Mouse (Mus musculus) kidney, postnatal 0 days (tissue): ENCODE data around the gene Commd1. TPM values are rescaled to one million over a fixed set of nuclear protein-coding genes. Genes with fewer than 3 reads are reported as not detected.

Experiments
- ATAC-seq: fragments of 200-750 bp; cut with Nextera tagmentation; replicated peaks from 2 replicates; pipeline ENCODE4 v1.8.0; 2017; ENCODE audit warnings: low read depth, moderate number of reproducible peaks, moderate TSS enrichment, moderate library complexity; ENCODE audit not compliant: low FRiP score
- DNase-seq: peaks from one replicate; pipeline ENCODE4 v3.0.0-alpha.2; 2016; ENCODE audit warnings: low spot score
- H3K27ac ChIP-seq: fragments of 300-500 bp; sonication (generic); 2 replicates; pipeline ENCODE4 v1.5.1; 2014; ENCODE audit warnings: mild to moderate bottlenecking
- H3K27me3 ChIP-seq: fragments of 300-500 bp; sonication (generic); 2 replicates; pipeline ENCODE4 v1.6.1; 2014; ENCODE audit warnings: low read length, mixed read lengths; ENCODE audit not compliant: insufficient read depth
- H3K36me3 ChIP-seq: fragments of 300-500 bp; sonication (generic); 2 replicates; pipeline ENCODE4 v1.6.1; 2014; ENCODE audit warnings: low read length, mixed read lengths; ENCODE audit not compliant: insufficient read depth
- H3K4me1 ChIP-seq: fragments of 300-500 bp; sonication (generic); replicated peaks from 2 replicates; pipeline ENCODE4 v1.6.1; 2014; ENCODE audit warnings: antibody characterized with exemption, low read length, mixed read lengths; ENCODE audit not compliant: insufficient read depth
- H3K4me2 ChIP-seq: fragments of 300-500 bp; sonication (generic); 2 replicates; pipeline ENCODE4 v1.6.1; 2014; ENCODE audit warnings: mild to moderate bottlenecking, low read length, moderate library complexity, mixed read lengths
- H3K4me3 ChIP-seq: fragments of 300-500 bp; sonication (generic); replicated peaks from 2 replicates; pipeline ENCODE4 v1.5.1; 2014; ENCODE audit warnings: low read depth, low read length
- H3K9ac ChIP-seq: fragments of 300-500 bp; sonication (generic); 2 replicates; pipeline ENCODE4 v1.6.1; 2014; ENCODE audit warnings: low read depth, low read length
- H3K9me3 ChIP-seq: fragments of 300-500 bp; sonication (generic); replicated peaks from 2 replicates; pipeline ENCODE4 v1.6.1; 2016; ENCODE audit warnings: low read length, inconsistent platforms, mixed read lengths
- CTCF ChIP-seq: IDR thresholded peaks from 2 replicates; pipeline ENCODE4 v1.5.1; 2016; ENCODE audit warnings: antibody characterized with exemption, low read depth, mild to moderate bottlenecking, moderate library complexity
- WGBS: fragments of 180-500 bp; shearing (Covaris S2); extraction: QIAGEN DNeasy Blood & Tissue Kit; methylation state at CpG from one replicate; pipeline ENCODE4 v1.1.7; 2014; 5-methylcytosine and 5-hydroxymethylcytosine counted together
- polyA plus RNA-seq: library from polyadenylated mRNA; unstranded; fragments of >200 nt; fragmentation: Nextera tagmentation; extraction: Ambion mirVana; gene quantifications from 2 replicates; pipeline ENCODE4 v1.2.1, GENCODE M21; 2015

The Commd1 gene
- 390 and 427 TPM in 2 replicates for polyA plus RNA-seq

- ATAC-seq (peak; percentile 94), DNase-seq (peak; percentile 96)
- H3K27me3 ChIP-seq: no peaks in the 10 kb centered on the region
- peak; percentile 68 for TF ChIP-seq CTCF
- peak within 1 kb of the TSS; percentile 81 for H3K9ac ChIP-seq
- peaks cover 8% of the 10 kb centered on the region; the same call in 1 of the 2 replicates for H3K4me1 ChIP-seq
- peak within 1 kb of the TSS; percentile 72 for H3K4me3 ChIP-seq
- H3K4me2 ChIP-seq: peak within 1 kb of the TSS; percentile 75
- 3% methylated on average over 42 of the region's 42 CpGs for WGBS
- no peaks in the 10 kb centered on the region for H3K36me3 ChIP-seq
- H3K9me3 ChIP-seq: no peaks in the 10 kb centered on the region
- peak within 1 kb of the TSS; percentile 97 for H3K27ac ChIP-seq
Measured at GRCm38 (mm10) chr11:22981984-22982757, at the start of gene Commd1, which contains the start of gene Gm28048. Gene Commd1, minus strand, starts transcription at chr11:22982382. Gene Gm28048, minus strand, starts transcription at chr11:22982090.

- Histone ChIP-seq H3K9ac (no peak overlapping the region), H3K4me1 (no peaks in the 10 kb centered on the region), H3K36me3 (no peaks in the 10 kb centered on the region), H3K4me2 (no peak overlapping the region), H3K9me3 (no peaks in the 10 kb centered on the region), H3K27ac (no peak overlapping the region), H3K4me3 (no peak overlapping the region), H3K27me3 (no peaks in the 10 kb centered on the region)
- TF ChIP-seq CTCF: no peak
- DNase-seq: no peak
- 84% methylated on average over 6 of the region's 6 CpGs for WGBS
- no peak for ATAC-seq
Measured at GRCm38 (mm10) chr11:23029399-23029798, 47.2 kb upstream of the Commd1 start.

- Histone ChIP-seq H3K36me3 (no peaks in the 10 kb centered on the region), H3K9ac (no peak overlapping the region), H3K4me2 (no peak overlapping the region), H3K9me3 (no peaks in the 10 kb centered on the region), H3K4me1 (no peaks in the 10 kb centered on the region), H3K27ac (no peak overlapping the region), H3K27me3 (no peaks in the 10 kb centered on the region), H3K4me3 (no peak overlapping the region)
- ATAC-seq (no peak), DNase-seq (no peak)
- TF ChIP-seq CTCF: no peak
- 75% methylated on average over 3 of the region's 3 CpGs for WGBS
Measured at GRCm38 (mm10) chr11:23028957-23029356, 46.8 kb upstream of the Commd1 start.

GRCm38 (mm10) chr11:23024169-23024568, 42.0 kb upstream of the Commd1 start:
- DNase-seq: no peak
- no peaks in the 10 kb centered on the region for H3K4me1 ChIP-seq
- no peak for ATAC-seq
- no peak overlapping the region for H3K4me2 ChIP-seq
- no peaks in the 10 kb centered on the region for H3K27me3 ChIP-seq
- WGBS: 81% methylated on average over 3 of the region's 3 CpGs
- no peak overlapping the region for H3K4me3 ChIP-seq
- TF ChIP-seq CTCF: no peak
- H3K27ac ChIP-seq: no peak overlapping the region
- no peaks in the 10 kb centered on the region for H3K9me3 ChIP-seq
- H3K9ac ChIP-seq: no peak overlapping the region
- no peaks in the 10 kb centered on the region for H3K36me3 ChIP-seq

- Histone ChIP-seq H3K27ac (no peak overlapping the region), H3K4me1 (no peaks in the 10 kb centered on the region), H3K36me3 (no peaks in the 10 kb centered on the region), H3K9me3 (no peaks in the 10 kb centered on the region), H3K27me3 (no peaks in the 10 kb centered on the region), H3K9ac (no peak overlapping the region), H3K4me3 (no peak overlapping the region), H3K4me2 (no peak overlapping the region)
- TF ChIP-seq CTCF: no peak
- 94% methylated on average over 2 of the region's 2 CpGs for WGBS
- ATAC-seq (no peak), DNase-seq (no peak)
Measured at GRCm38 (mm10) chr11:23023155-23023554, 41.0 kb upstream of the Commd1 start.

GRCm38 (mm10) chr11:23020841-23021240, 38.7 kb upstream of the Commd1 start:
- H3K9me3 ChIP-seq: no peaks in the 10 kb centered on the region
- 93% methylated on average over 14 of the region's 14 CpGs for WGBS
- H3K27me3 ChIP-seq: no peaks in the 10 kb centered on the region
- no peak overlapping the region for H3K27ac ChIP-seq
- H3K36me3 ChIP-seq: no peaks in the 10 kb centered on the region
- ATAC-seq (no peak), DNase-seq (no peak)
- TF ChIP-seq CTCF: no peak
- no peak overlapping the region for H3K4me2 ChIP-seq
- no peaks in the 10 kb centered on the region for H3K4me1 ChIP-seq
- no peak overlapping the region for H3K4me3 ChIP-seq
- no peak overlapping the region for H3K9ac ChIP-seq
